Mouse (Mus musculus) liver, embryonic 14.5 days (tissue): Measurements from ENCODE around the gene Fam198a. TPM values are rescaled to one million over a fixed set of nuclear protein-coding genes. Genes with fewer than 3 reads are reported as not detected.

Source experiments
- ATAC-seq: fragments of 200-750 bp; cut with Nextera tagmentation; 2 replicates; pipeline ENCODE4 v1.8.0; 2017; ENCODE audit warnings: moderate number of reproducible peaks, mild to moderate bottlenecking, moderate library complexity; ENCODE audit not compliant: insufficient read depth
- DNase-seq, 3 experiments: peaks; one replicate each; pipeline ENCODE4 v3.0.0-alpha.2; 2012 to 2013; ENCODE audit warnings: low read depth in 3 of 3, low spot score in 3 of 3
- H3K27ac ChIP-seq: fragments of 300-500 bp; sonication (generic); 2 replicates; pipeline ENCODE4 v1.5.1; 2014; ENCODE audit warnings: moderate library complexity, mild to moderate bottlenecking, control low read depth, inconsistent platforms
- H3K27me3 ChIP-seq: fragments of 300-500 bp; sonication (generic); 2 replicates; pipeline ENCODE4 v1.6.1; 2014; ENCODE audit warnings: mild to moderate bottlenecking, low read length, moderate library complexity; ENCODE audit not compliant: control insufficient read depth, insufficient read depth
- H3K36me3 ChIP-seq: fragments of 300-500 bp; sonication (generic); replicated peaks from 2 replicates; pipeline ENCODE4 v1.6.1; 2014; ENCODE audit warnings: low read depth; ENCODE audit not compliant: control insufficient read depth, insufficient read depth
- H3K4me1 ChIP-seq, 2 experiments: fragments of 200-500 bp in 1 of 2; fragments of 300-500 bp in 1 of 2; sonication (generic) in 1 of 2; replicated peaks; 2 replicates each; pipeline ENCODE4 v1.6.1; 2012 to 2014; ENCODE audit warnings: antibody characterized with exemption in 1 of 2, inconsistent platforms in 1 of 2, low read length in 1 of 2; ENCODE audit not compliant: control insufficient read depth in 2 of 2, insufficient read depth in 2 of 2
- H3K4me2 ChIP-seq: fragments of 300-500 bp; sonication (generic); 2 replicates; pipeline ENCODE4 v1.6.1; 2014; ENCODE audit warnings: low read depth, mild to moderate bottlenecking, control low read depth, moderate library complexity
- H3K4me3 ChIP-seq, 2 experiments: fragments of 200-500 bp in 1 of 2; fragments of 300-500 bp in 1 of 2; sonication (generic) in 1 of 2; 2 replicates each; pipeline ENCODE4 v1.5.1; 2012 to 2014; ENCODE audit warnings: low read depth in 2 of 2, low read length in 2 of 2, mild to moderate bottlenecking in 2 of 2, control low read depth in 1 of 2, inconsistent platforms in 1 of 2, moderate library complexity in 1 of 2; ENCODE audit not compliant: insufficient read depth in 1 of 2
- H3K9ac ChIP-seq: fragments of 300-500 bp; sonication (generic); replicated peaks from 2 replicates; pipeline ENCODE4 v1.6.1; 2014; ENCODE audit warnings: mild to moderate bottlenecking, control low read depth, moderate library complexity
- H3K9me3 ChIP-seq: fragments of 300-500 bp; sonication (generic); 2 replicates; pipeline ENCODE4 v1.6.1; 2016; ENCODE audit warnings: low read length, mixed read lengths; ENCODE audit not compliant: control insufficient read depth
- CTCF ChIP-seq: IDR thresholded peaks from 2 replicates; pipeline ENCODE4 v1.5.1; 2016; ENCODE audit warnings: antibody characterized with exemption, low read depth, control low read depth
- EP300 ChIP-seq: IDR thresholded peaks from 2 replicates; pipeline ENCODE4 v1.6.1; 2016; ENCODE audit warnings: antibody characterized with exemption, low read depth
- WGBS: fragments of 180-500 bp; shearing (Covaris S2); extraction: QIAGEN DNeasy Blood & Tissue Kit; methylation state at CpG from one replicate; pipeline ENCODE4 v1.1.7; 2014; ENCODE audit not compliant: insufficient replicate concordance; 5-methylcytosine and 5-hydroxymethylcytosine counted together
- polyA plus RNA-seq, 2 experiments: library from polyadenylated mRNA; depleted of rRNA in 1 of 2; stranded (reverse) in 1 of 2; unstranded in 1 of 2; fragments of >200 nt; fragmentation: Nextera tagmentation in 1 of 2; extraction: Ambion mirVana in 1 of 2; gene quantifications; 2 replicates each; pipeline versions ENCODE4 v1.2.1 to v1.2.3; 2012 to 2014

The Fam198a gene
- polyA plus RNA-seq, 2 experiments: 0.08 to 0.10 TPM

- no peaks in the 10 kb centered on the region for H3K9me3 ChIP-seq
- no peak overlapping the region for H3K9ac ChIP-seq
- no peak overlapping the region for H3K4me3 ChIP-seq
- DNase-seq: no peak
- H3K27ac ChIP-seq: no peak overlapping the region
- no peaks in the 10 kb centered on the region for H3K27me3 ChIP-seq
- peaks cover 0 to 2% of the 10 kb centered on the region in 2 experiments; a peak in 1 of 4 replicates for H3K4me1 ChIP-seq
- H3K36me3 ChIP-seq: no peaks in the 10 kb centered on the region
- no peak for ATAC-seq
- 9% methylated on average over 4 of the region's 4 CpGs for WGBS
- TF ChIP-seq CTCF (peak; percentile 33; the same call in 1 of the 2 replicates), EP300 (no peak)
- H3K4me2 ChIP-seq: no peak overlapping the region
Measured at GRCm38 (mm10) chr9:121947784-121948183, 3.0 kb upstream of the Fam198a start.

- no peaks in the 10 kb centered on the region for H3K36me3 ChIP-seq
- H3K9ac ChIP-seq: no peak overlapping the region
- no peak for ATAC-seq
- H3K4me2 ChIP-seq: no peak overlapping the region
- H3K27me3 ChIP-seq: no peaks in the 10 kb centered on the region
- no peaks in the 10 kb centered on the region for H3K9me3 ChIP-seq
- H3K4me3 ChIP-seq: no peak overlapping the region
- no peak overlapping the region for H3K27ac ChIP-seq
- DNase-seq: no peak
- peaks cover 0 to 2% of the 10 kb centered on the region in 2 experiments; a peak in 1 of 4 replicates for H3K4me1 ChIP-seq
- TF ChIP-seq CTCF (no peak), EP300 (no peak)
- 49% methylated on average over 4 of the region's 4 CpGs for WGBS
Measured at GRCm38 (mm10) chr9:121948431-121948830, 2.4 kb upstream of the Fam198a start.

- ATAC-seq (no peak), DNase-seq (no peak)
- Histone ChIP-seq H3K4me3 (no peak overlapping the region), H3K9me3 (no peaks in the 10 kb centered on the region), H3K27me3 (no peaks in the 10 kb centered on the region), H3K9ac (no peak overlapping the region), H3K4me1 (peaks cover 0 to 2% of the 10 kb centered on the region in 2 experiments; a peak in 1 of 4 replicates), H3K27ac (no peak overlapping the region), H3K36me3 (no peaks in the 10 kb centered on the region), H3K4me2 (no peak overlapping the region)
- TF ChIP-seq CTCF: no peak
- TF ChIP-seq EP300: no peak
- WGBS: 46% methylated on average over 4 of the region's 4 CpGs
Measured at GRCm38 (mm10) chr9:121951114-121951423, 281 bp downstream of the Fam198a start.

GRCm38 (mm10) chr9:121952596-121952995 lies 1.8 kb downstream of the Fam198a start:
- H3K4me2 ChIP-seq: no peak overlapping the region
- H3K27ac ChIP-seq: no peak overlapping the region
- 65% methylated on average over 6 of the region's 6 CpGs for WGBS

GRCm38 (mm10) chr9:121959966-121960635 lies 9.3 kb downstream of the Fam198a start:
- no peak overlapping the region for H3K4me3 ChIP-seq
- no peaks in the 10 kb centered on the region for H3K36me3 ChIP-seq
- H3K9ac ChIP-seq: no peak overlapping the region
- no peaks in the 10 kb centered on the region for H3K9me3 ChIP-seq
- H3K4me1 ChIP-seq: no peaks in the 10 kb centered on the region
- DNase-seq (no peak), ATAC-seq (no peak)
- TF ChIP-seq EP300 (no peak), CTCF (no peak)
- WGBS: 59% methylated on average over 7 of the region's 7 CpGs
- H3K27me3 ChIP-seq: no peaks in the 10 kb centered on the region
- H3K4me2 ChIP-seq: no peak overlapping the region
- H3K27ac ChIP-seq: no peak overlapping the region

More at GRCm38 (mm10) chr9:121952596-121952995, 1.8 kb downstream of the Fam198a start:
- no peaks in the 10 kb centered on the region for H3K36me3 ChIP-seq
- H3K4me3 ChIP-seq: no peak overlapping the region
- H3K9ac ChIP-seq: no peak overlapping the region
- TF ChIP-seq EP300: no peak
- TF ChIP-seq CTCF: no peak
- peaks cover 0 to 2% of the 10 kb centered on the region in 2 experiments; a peak in 1 of 4 replicates for H3K4me1 ChIP-seq
- DNase-seq (no peak), ATAC-seq (no peak)
- H3K9me3 ChIP-seq: no peaks in the 10 kb centered on the region
- H3K27me3 ChIP-seq: no peaks in the 10 kb centered on the region
